In genomic region chr8:92358141-92358999, GRCm38 (mm10) we compare ENCODE assay signal across 8 mouse cellular contexts. TPM values are rescaled to one million over a fixed set of nuclear protein-coding genes. Genes with fewer than 3 reads are reported as not detected.
DNase-seq lines count a peak whose midpoint lies in the region; ATAC-seq and TF ChIP-seq lines count a peak whose summit lies in the region.

No protein-coding gene starts in this region.

- ATAC-seq in embryonic facial prominence, embryonic 14.5 days (ENCODE audit: low read depth), result no peak
- no peak for ATAC-seq in hindbrain, embryonic 16.5 days
- ATAC-seq in liver, postnatal 0 days, result no peak
- no peak for ATAC-seq in stomach, postnatal 0 days (ENCODE audit: low FRiP score, low TSS enrichment)

- no peaks in the 10 kb centered on the region for H3K9me3 ChIP-seq in E14TG2a.4 (ENCODE audit: low read length)
- H3K9me3 ChIP-seq in embryonic facial prominence, embryonic 14.5 days (ENCODE audit: control insufficient read depth, low read length), result no peaks in the 10 kb centered on the region
- no peaks in the 10 kb centered on the region for H3K9me3 ChIP-seq in hindbrain, embryonic 16.5 days (ENCODE audit: control insufficient read depth, low read length)
- H3K9me3 ChIP-seq in liver, postnatal 0 days (ENCODE audit: low read length), result no peaks in the 10 kb centered on the region
- no peaks in the 10 kb centered on the region for H3K9me3 ChIP-seq in stomach, postnatal 0 days (ENCODE audit: control insufficient read depth, low read length)

- H3K4me1 ChIP-seq in E14TG2a.4 (replicated peaks; ENCODE audit: low read depth, low read length), result peaks cover 53% of the 10 kb centered on the region
- H3K4me1 ChIP-seq in embryonic facial prominence, embryonic 14.5 days (ENCODE audit: control insufficient read depth, insufficient read depth, low read length), result peaks cover 8% of the 10 kb centered on the region
- peaks cover 13% of the 10 kb centered on the region for H3K4me1 ChIP-seq in hindbrain, embryonic 16.5 days (ENCODE audit: control insufficient read depth, insufficient read depth, low read depth, low read length)
- peaks cover 27% of the 10 kb centered on the region for H3K4me1 ChIP-seq in liver, postnatal 0 days (ENCODE audit: insufficient read depth)
- H3K4me1 ChIP-seq in stomach, postnatal 0 days (replicated peaks; ENCODE audit: control insufficient read depth, insufficient read depth), result no peaks in the 10 kb centered on the region

- peak overlapping the region; percentile 63 for H3K27ac ChIP-seq in gastrocnemius, adult 2 months
- H3K27ac ChIP-seq in embryonic facial prominence, embryonic 14.5 days (replicated peaks; ENCODE audit: low read depth, low read length), result peak overlapping the region; percentile 96
- H3K27ac ChIP-seq in hindbrain, embryonic 16.5 days (ENCODE audit: low read depth, low read length), result peak overlapping the region; percentile 91
- H3K27ac ChIP-seq in liver, postnatal 0 days (ENCODE audit: low read depth), result no peak overlapping the region
- H3K27ac ChIP-seq in stomach, postnatal 0 days (replicated peaks), result peak overlapping the region; percentile 86

- no peaks in the 10 kb centered on the region for H3K36me3 ChIP-seq in E14TG2a.4 (ENCODE audit: insufficient read depth, low read length)
- peaks cover 9% of the 10 kb centered on the region; the same call in 1 of the 2 replicates for H3K36me3 ChIP-seq in embryonic facial prominence, embryonic 14.5 days (ENCODE audit: control insufficient read depth, insufficient read depth, low read length)
- no peaks in the 10 kb centered on the region for H3K36me3 ChIP-seq in hindbrain, embryonic 16.5 days (ENCODE audit: control insufficient read depth, insufficient read depth, low read length)
- no peaks in the 10 kb centered on the region for H3K36me3 ChIP-seq in liver, postnatal 0 days (replicated peaks; ENCODE audit: insufficient read depth, low read length)
- no peaks in the 10 kb centered on the region for H3K36me3 ChIP-seq in stomach, postnatal 0 days (ENCODE audit: control insufficient read depth, insufficient read depth, low read length)

- peak overlapping the region; percentile 87 for H3K4me3 ChIP-seq in gastrocnemius, adult 2 months
- peak overlapping the region; percentile 84 for H3K4me3 ChIP-seq in E14TG2a.4 (replicated peaks; ENCODE audit: low read length)
- H3K4me3 ChIP-seq in embryonic facial prominence, embryonic 14.5 days (ENCODE audit: low read depth, low read length), result peak overlapping the region; percentile 73
- H3K4me3 ChIP-seq in hindbrain, embryonic 16.5 days (ENCODE audit: low read length), result peak overlapping the region; percentile 68
- H3K4me3 ChIP-seq in liver, postnatal 0 days (ENCODE audit: low read depth, low read length), result peak overlapping the region; percentile 85
- peak overlapping the region; percentile 69 for H3K4me3 ChIP-seq in stomach, postnatal 0 days (ENCODE audit: low read depth, low read length)

- H3K4me2 ChIP-seq in embryonic facial prominence, embryonic 14.5 days (ENCODE audit: low read depth, low read length), result peak overlapping the region; percentile 69
- peak overlapping the region; percentile 82 for H3K4me2 ChIP-seq in hindbrain, embryonic 16.5 days (ENCODE audit: low read length)
- peak overlapping the region; percentile 89 for H3K4me2 ChIP-seq in liver, postnatal 0 days (ENCODE audit: low read depth, low read length)
- H3K4me2 ChIP-seq in stomach, postnatal 0 days (replicated peaks; ENCODE audit: low read depth), result peak overlapping the region; percentile 72

- peak; percentile 35 for DNase-seq in gastrocnemius, adult 2 months
- DNase-seq in gastrocnemius, postnatal 14 days, result no peak
- no peak for DNase-seq in embryonic facial prominence, embryonic 14.5 days (ENCODE audit: low spot score)
- peak; percentile 27 for DNase-seq in liver, postnatal 0 days
- DNase-seq in stomach, postnatal 0 days (ENCODE audit: low spot score), result peak; percentile 46
- no peak for DNase-seq in urinary bladder, postnatal 10 days (ENCODE audit: low spot score)

- intact Hi-C loops in gastrocnemius, adult 2 months (cut with DNase I), result loop anchor here (5.0 to 10.0 kb wide), 3 partner anchors 826 to 974 kb away; no protein-coding TSS in a partner anchor
- intact Hi-C loops in gastrocnemius, postnatal 14 days (cut with DNase I; ENCODE audit: low total_unique reads), result no loop called here

- no peak for TF ChIP-seq EP300 in liver, postnatal 0 days (IDR thresholded peaks at IDR 0.05; ENCODE audit: low read depth)
- no peak for TF ChIP-seq EP300 in stomach, postnatal 0 days (optimal IDR thresholded peaks at IDR 0.05)

- peak overlapping the region; percentile 94 for H3K9ac ChIP-seq in embryonic facial prominence, embryonic 14.5 days (ENCODE audit: low read depth, low read length)
- peak overlapping the region; percentile 82 for H3K9ac ChIP-seq in hindbrain, embryonic 16.5 days (ENCODE audit: low read depth, low read length)
- no peak overlapping the region for H3K9ac ChIP-seq in liver, postnatal 0 days (replicated peaks)
- peak overlapping the region; percentile 77 for H3K9ac ChIP-seq in stomach, postnatal 0 days (ENCODE audit: low read length)

- H3K27me3 ChIP-seq in E14TG2a.4 (ENCODE audit: insufficient read depth, low read length), result peaks cover 63% of the 10 kb centered on the region
- H3K27me3 ChIP-seq in embryonic facial prominence, embryonic 14.5 days (replicated peaks; ENCODE audit: control insufficient read depth, insufficient read depth, low read length), result peaks cover 32% of the 10 kb centered on the region
- peaks cover 9% of the 10 kb centered on the region for H3K27me3 ChIP-seq in hindbrain, embryonic 16.5 days (replicated peaks; ENCODE audit: control insufficient read depth, insufficient read depth, low read length)
- peaks cover 75% of the 10 kb centered on the region for H3K27me3 ChIP-seq in liver, postnatal 0 days (ENCODE audit: insufficient read depth, low read length)
- H3K27me3 ChIP-seq in stomach, postnatal 0 days (ENCODE audit: control insufficient read depth, insufficient read depth, low read length), result peaks cover 28% of the 10 kb centered on the region

- TF ChIP-seq CTCF in gastrocnemius, adult 2 months (IDR thresholded peaks at IDR 0.05), result no peak
- TF ChIP-seq CTCF in E14TG2a.4 (conservative IDR thresholded peaks at IDR 0.05; ENCODE audit: low read length), result no peak
- TF ChIP-seq CTCF in liver, postnatal 0 days (IDR thresholded peaks at IDR 0.05; ENCODE audit: low read depth), result no peak
- TF ChIP-seq CTCF in stomach, postnatal 0 days (IDR thresholded peaks at IDR 0.05; ENCODE audit: low read depth), result no peak

- under 1% methylated on average over 34 of the region's 80 CpGs for WGBS in embryonic facial prominence, embryonic 14.5 days
- under 1% methylated on average over 72 of the region's 80 CpGs for WGBS in hindbrain, embryonic 16.5 days
- under 1% methylated on average over 65 of the region's 80 CpGs for WGBS in liver, postnatal 0 days (ENCODE audit: insufficient replicate concordance)
- 2% methylated on average over 67 of the region's 80 CpGs for WGBS in stomach, postnatal 0 days

RNA-seq across cellular contexts. Expression of gene Irx5, which starts 0.9 kb away (rescaled TPM):
- total RNA-seq in gastrocnemius, adult 2 months (2021), result not detected
- not detected for total RNA-seq in gastrocnemius, postnatal 14 days (2021)
- polyA plus RNA-seq in embryonic facial prominence, embryonic 14.5 days (2014; fragmentation: Nextera tagmentation; extraction: Ambion mirVana), result 11.4 and 14.2 TPM in 2 replicates
- 8.0 and 9.4 TPM in 2 replicates for polyA plus RNA-seq in hindbrain, embryonic 16.5 days (2015; fragmentation: Nextera tagmentation; extraction: Ambion mirVana)
- polyA plus RNA-seq in liver, postnatal 0 days (2015; fragmentation: Nextera tagmentation; extraction: Ambion mirVana), result not detected in 2 replicates
- polyA plus RNA-seq in stomach, postnatal 0 days (2015; fragmentation: Nextera tagmentation; extraction: Ambion mirVana), result 4.5 and 4.7 TPM in 2 replicates

Comparison
In these comparisons a context has a peak if more than half of its experiments do, and no peak if none do; other contexts are left out.
1. DNase-seq: peak in gastrocnemius, adult 2 months (single experiment), liver, postnatal 0 days (single experiment) and stomach, postnatal 0 days (single experiment); none in gastrocnemius, postnatal 14 days (single experiment), embryonic facial prominence, embryonic 14.5 days (single experiment) and urinary bladder, postnatal 10 days (single experiment).
2. Peak in every context shown above with its lines, with median percentiles within 50 percentile points of each other: H3K4me3 ChIP-seq and H3K4me2 ChIP-seq.